Mouse (Mus musculus): ENCODE results near the gene H2afj. TPM values are rescaled to one million over a fixed set of nuclear protein-coding genes. Genes with fewer than 3 reads are reported as not detected.
"Not testable (repeated sequence)": the region's sequence is repeated elsewhere in the genome, so short reads cannot be mapped to it uniquely, and the experiment has no call there.

H2afj gene
- polyA plus RNA-seq (2017; shearing (Covaris generic)), result 100 to 1,000 TPM; 139 to 147 TPM

GRCm38 (mm10) chr6:136808014-136808417 is at the start of gene H2afj:
H2afj (plus strand) TSS chr6:136808244.
- peak; percentile 67 for ATAC-seq

GRCm38 (mm10) chr6:136763912-136764311 is 44.1 kb upstream of the H2afj start:
- no peak for ATAC-seq

GRCm38 (mm10) chr6:136769143-136769542 is 38.9 kb upstream of the H2afj start:
- ATAC-seq, result no peak

GRCm38 (mm10) chr6:136769859-136770258 is 38.2 kb upstream of the H2afj start:
- ATAC-seq, result no peak

- ATAC-seq, result no peak
These were observed 31.7 kb upstream of the H2afj start for GRCm38 (mm10) chr6:136776392-136776791.

GRCm38 (mm10) chr6:136781377-136781986 is 26.6 kb upstream of the H2afj start, which contains the start of gene Gucy2c:
Gucy2c (minus strand) TSS chr6:136781765.
- no peak for ATAC-seq

- ATAC-seq, result no peak
These were observed 25.9 kb upstream of the H2afj start for GRCm38 (mm10) chr6:136782146-136782545.

- no peak for ATAC-seq
These were observed 25.3 kb upstream of the H2afj start for GRCm38 (mm10) chr6:136782761-136783160.

- no peak for ATAC-seq
These were observed 18.6 kb upstream of the H2afj start for GRCm38 (mm10) chr6:136789391-136789971.

- no peak for ATAC-seq
These were observed 14.9 kb upstream of the H2afj start for GRCm38 (mm10) chr6:136792884-136793758.

- no peak for ATAC-seq
These were observed 14.1 kb upstream of the H2afj start for GRCm38 (mm10) chr6:136793831-136794525.

GRCm38 (mm10) chr6:136795110-136795509 is 12.9 kb upstream of the H2afj start:
- ATAC-seq, result no peak

- ATAC-seq, result no peak
These were observed 12.2 kb upstream of the H2afj start for GRCm38 (mm10) chr6:136795850-136796249.

GRCm38 (mm10) chr6:136797874-136798693 is 10.0 kb upstream of the H2afj start:
- not testable (repeated sequence) for ATAC-seq

- no peak for ATAC-seq
These were observed 7.3 kb upstream of the H2afj start for GRCm38 (mm10) chr6:136800710-136801109.

GRCm38 (mm10) chr6:136801274-136801673 is 6.8 kb upstream of the H2afj start:
- ATAC-seq, result no peak

GRCm38 (mm10) chr6:136803093-136803738 is 4.8 kb upstream of the H2afj start:
- ATAC-seq, result peak; percentile 0

GRCm38 (mm10) chr6:136803739-136804633 is 4.1 kb upstream of the H2afj start, which contains the start of gene Hist4h4:
Hist4h4 (minus strand) TSS chr6:136804415.
- peak; percentile 61 for ATAC-seq

GRCm38 (mm10) chr6:136804705-136805408 is 3.2 kb upstream of the H2afj start:
- ATAC-seq, result no peak

- ATAC-seq, result no peak
These were observed 2.7 kb upstream of the H2afj start for GRCm38 (mm10) chr6:136805409-136805775.

Data from activated CD4-positive, CD25-positive, alpha-beta regulatory T cell, adult 4 months (primary cell).